Mouse (Mus musculus) midbrain, embryonic 10.5 days (tissue): ENCODE data around the gene Crybb1. TPM values are rescaled to one million over a fixed set of nuclear protein-coding genes. Genes with fewer than 3 reads are reported as not detected.
A peak's percentile ranks its signal among the peaks of the same experiment; 100 is the strongest.

Source experiments
- DNase-seq: peaks from one replicate; pipeline ENCODE4 v3.0.0-alpha.2; 2017; ENCODE audit warnings: low spot score
- H3K27ac ChIP-seq: fragments of 300-500 bp; sonication (generic); replicated peaks from 2 replicates; pipeline ENCODE4 v1.5.1; 2016; ENCODE audit warnings: mild to moderate bottlenecking
- H3K27me3 ChIP-seq: fragments of 300-500 bp; sonication (generic); 2 replicates; pipeline ENCODE4 v1.6.1; 2016; ENCODE audit warnings: low read depth, mild to moderate bottlenecking; ENCODE audit not compliant: poor library complexity, severe bottlenecking
- H3K36me3 ChIP-seq: fragments of 300-500 bp; sonication (generic); 2 replicates; pipeline ENCODE4 v1.6.1; 2016; ENCODE audit warnings: mild to moderate bottlenecking, moderate library complexity
- H3K4me1 ChIP-seq: fragments of 300-500 bp; sonication (generic); 2 replicates; pipeline ENCODE4 v1.6.1; 2016
- H3K4me3 ChIP-seq: fragments of 300-500 bp; sonication (generic); 2 replicates; pipeline ENCODE4 v1.5.1; 2016; ENCODE audit warnings: mild to moderate bottlenecking, moderate library complexity
- H3K9me3 ChIP-seq: fragments of 300-500 bp; sonication (generic); replicated peaks from 2 replicates; pipeline ENCODE4 v1.6.1; 2016; ENCODE audit warnings: mild to moderate bottlenecking
- WGBS: fragments of 180-500 bp; shearing (Covaris S2); methylation state at CpG from one replicate; pipeline ENCODE4 v1.1.7; 2016; 5-methylcytosine and 5-hydroxymethylcytosine counted together
- polyA plus RNA-seq: library from polyadenylated mRNA; unstranded; fragments of >200 nt; fragmentation: Nextera tagmentation; extraction: Ambion mirVana; gene quantifications from 2 replicates; pipeline ENCODE4 v1.2.1, GENCODE M21; 2016

The Crybb1 gene
- polyA plus RNA-seq, 1 experiment from 2014 or later, result 0.41 TPM

GRCm38 (mm10) chr5:112302310-112302709 lies 46.7 kb downstream of the Crybb1 start:
- peaks cover 20% of the 10 kb centered on the region for H3K36me3 ChIP-seq
- H3K27me3 ChIP-seq, result no peaks in the 10 kb centered on the region
- no peaks in the 10 kb centered on the region for H3K9me3 ChIP-seq
- no peaks in the 10 kb centered on the region for H3K4me1 ChIP-seq
- no peak for DNase-seq
- H3K4me3 ChIP-seq, result no peak overlapping the region
- WGBS, result 88% methylated on average over 5 of the region's 5 CpGs
- H3K27ac ChIP-seq, result no peak overlapping the region

- Histone ChIP-seq H3K27me3 (no peaks in the 10 kb centered on the region), H3K36me3 (peaks cover 56% of the 10 kb centered on the region), H3K9me3 (no peaks in the 10 kb centered on the region), H3K4me3 (no peak overlapping the region), H3K27ac (peak overlapping the region; percentile 17; the same call in 1 of the 2 replicates), H3K4me1 (no peaks in the 10 kb centered on the region)
- DNase-seq, result no peak
- 58% methylated on average over 5 of the region's 5 CpGs for WGBS
Measured at GRCm38 (mm10) chr5:112305842-112306241, 50.2 kb downstream of the Crybb1 start.

- peaks cover 19% of the 10 kb centered on the region for H3K4me1 ChIP-seq
- H3K4me3 ChIP-seq, result no peak overlapping the region
- peaks cover 76% of the 10 kb centered on the region for H3K36me3 ChIP-seq
- no peaks in the 10 kb centered on the region for H3K9me3 ChIP-seq
- H3K27me3 ChIP-seq, result no peaks in the 10 kb centered on the region
- no peak for DNase-seq
- 61% methylated on average over 11 of the region's 11 CpGs for WGBS
- H3K27ac ChIP-seq, result no peak overlapping the region
Measured at GRCm38 (mm10) chr5:112313222-112313885, 57.7 kb downstream of the Crybb1 start.

GRCm38 (mm10) chr5:112316468-112316867 lies 60.9 kb downstream of the Crybb1 start:
- peaks cover 19% of the 10 kb centered on the region for H3K4me1 ChIP-seq
- WGBS, result 69% methylated on average over 5 of the region's 5 CpGs
- H3K27ac ChIP-seq, result no peak overlapping the region
- H3K9me3 ChIP-seq, result no peaks in the 10 kb centered on the region
- no peak overlapping the region for H3K4me3 ChIP-seq
- H3K36me3 ChIP-seq, result peaks cover 45% of the 10 kb centered on the region
- DNase-seq, result no peak
- H3K27me3 ChIP-seq, result no peaks in the 10 kb centered on the region

GRCm38 (mm10) chr5:112317328-112317727 lies 61.7 kb downstream of the Crybb1 start:
- Histone ChIP-seq H3K36me3 (peaks cover 37% of the 10 kb centered on the region), H3K4me1 (peaks cover 19% of the 10 kb centered on the region), H3K27ac (no peak overlapping the region), H3K9me3 (no peaks in the 10 kb centered on the region), H3K27me3 (no peaks in the 10 kb centered on the region), H3K4me3 (no peak overlapping the region)
- 76% methylated on average over 5 of the region's 5 CpGs for WGBS
- no peak for DNase-seq

Other genes starting within 250 kb of the Crybb1 start
- gene Cryba4, start 3.3 kb upstream of the Crybb1 start, polyA plus RNA-seq, result 0.43 and 1.4 TPM in 2 replicates
- 35.9 and 37.0 TPM in 2 replicates for gene Tpst2, start 20.9 kb downstream of the Crybb1 start, polyA plus RNA-seq
- 43.0 and 47.6 TPM in 2 replicates for gene Tfip11, start 70.5 kb downstream of the Crybb1 start, polyA plus RNA-seq
- gene Srrd, start 87.2 kb downstream of the Crybb1 start, polyA plus RNA-seq, result 48.7 and 51.0 TPM in 2 replicates
- gene Hps4, start 87.3 kb downstream of the Crybb1 start, polyA plus RNA-seq, result 35.9 and 43.0 TPM in 2 replicates
- gene Gm6583, start 100.2 kb downstream of the Crybb1 start, polyA plus RNA-seq, result 0.26 and 0.34 TPM in 2 replicates
- gene Asphd2, start 139.1 kb downstream of the Crybb1 start, polyA plus RNA-seq, result 17.7 and 22.0 TPM in 2 replicates
- 0.06 and 0.12 TPM in 2 replicates for gene Gm6588, start 193.6 kb downstream of the Crybb1 start, polyA plus RNA-seq